Mouse (Mus musculus) forebrain, embryonic 12.5 days (tissue): ENCODE results near the gene Cdiptos. TPM values are rescaled to one million over a fixed set of nuclear protein-coding genes. Genes with fewer than 3 reads are reported as not detected.

Experiments used
- ATAC-seq: fragments of 200-750 bp; cut with Nextera tagmentation; 2 replicates; pipeline ENCODE4 v1.8.0; 2017; ENCODE audit warnings: moderate TSS enrichment; ENCODE audit not compliant: low FRiP score
- H3K27ac ChIP-seq: fragments of 300-500 bp; sonication (generic); 2 replicates; pipeline ENCODE4 v1.5.1; 2016; ENCODE audit warnings: mild to moderate bottlenecking
- H3K27me3 ChIP-seq: fragments of 300-500 bp; sonication (generic); 2 replicates; pipeline ENCODE4 v1.6.1; 2016; ENCODE audit warnings: mild to moderate bottlenecking
- H3K36me3 ChIP-seq: fragments of 300-500 bp; sonication (generic); replicated peaks from 2 replicates; pipeline ENCODE4 v1.6.1; 2016; ENCODE audit warnings: mild to moderate bottlenecking
- H3K4me1 ChIP-seq: fragments of 300-500 bp; sonication (generic); 2 replicates; pipeline ENCODE4 v1.6.1; 2016
- H3K4me2 ChIP-seq: fragments of 300-500 bp; sonication (generic); 2 replicates; pipeline ENCODE4 v1.6.1; 2016; ENCODE audit warnings: mild to moderate bottlenecking, moderate library complexity
- H3K4me3 ChIP-seq: fragments of 300-500 bp; sonication (generic); replicated peaks from 2 replicates; pipeline ENCODE4 v1.5.1; 2016; ENCODE audit warnings: mild to moderate bottlenecking
- H3K9ac ChIP-seq: fragments of 300-500 bp; sonication (generic); 2 replicates; pipeline ENCODE4 v1.6.1; 2016; ENCODE audit warnings: mild to moderate bottlenecking
- H3K9me3 ChIP-seq: fragments of 300-500 bp; sonication (generic); 2 replicates; pipeline ENCODE4 v1.6.1; 2016
- WGBS: fragments of 180-500 bp; shearing (Covaris S2); methylation state at CpG from one replicate; pipeline ENCODE4 v1.1.7; 2016; 5-methylcytosine and 5-hydroxymethylcytosine counted together
- polyA plus RNA-seq: library from polyadenylated mRNA; unstranded; fragments of >200 nt; fragmentation: Nextera tagmentation; extraction: Ambion mirVana; gene quantifications from 2 replicates; pipeline ENCODE4 v1.2.1, GENCODE M21; 2016

The Cdiptos gene
- polyA plus RNA-seq, 1 experiment from 2014 or later, result 0.86 TPM

- H3K36me3 ChIP-seq, result peaks cover 7% of the 10 kb centered on the region
- no peak overlapping the region for H3K4me2 ChIP-seq
- H3K9me3 ChIP-seq, result no peaks in the 10 kb centered on the region
- H3K27ac ChIP-seq, result no peak overlapping the region
- no peak for ATAC-seq
- WGBS, result 69% methylated on average over 10 of the region's 10 CpGs
- no peaks in the 10 kb centered on the region for H3K27me3 ChIP-seq
- no peaks in the 10 kb centered on the region for H3K4me1 ChIP-seq
- H3K4me3 ChIP-seq, result no peak overlapping the region
- no peak overlapping the region for H3K9ac ChIP-seq
Observed at GRCm38 (mm10) chr7:126984667-126985444, 9.0 kb upstream of the Cdiptos start.

- H3K4me3 ChIP-seq, result no peak overlapping the region
- no peaks in the 10 kb centered on the region for H3K9me3 ChIP-seq
- 84% methylated on average over 7 of the region's 7 CpGs for WGBS
- peaks cover 25% of the 10 kb centered on the region for H3K36me3 ChIP-seq
- no peaks in the 10 kb centered on the region for H3K4me1 ChIP-seq
- ATAC-seq, result no peak
- no peak overlapping the region for H3K27ac ChIP-seq
- no peaks in the 10 kb centered on the region for H3K27me3 ChIP-seq
- no peak overlapping the region for H3K9ac ChIP-seq
- H3K4me2 ChIP-seq, result no peak overlapping the region
Observed at GRCm38 (mm10) chr7:126983113-126983512, 7.2 kb upstream of the Cdiptos start.

GRCm38 (mm10) chr7:126982054-126982453, 6.2 kb upstream of the Cdiptos start:
- no peak for ATAC-seq
- peaks cover 28% of the 10 kb centered on the region for H3K36me3 ChIP-seq
- H3K9me3 ChIP-seq, result no peaks in the 10 kb centered on the region
- H3K9ac ChIP-seq, result no peak overlapping the region
- no peak overlapping the region for H3K4me2 ChIP-seq
- peaks cover 5% of the 10 kb centered on the region for H3K4me1 ChIP-seq
- H3K27ac ChIP-seq, result no peak overlapping the region
- WGBS, result 90% methylated on average over 4 of the region's 4 CpGs
- H3K27me3 ChIP-seq, result no peaks in the 10 kb centered on the region
- H3K4me3 ChIP-seq, result no peak overlapping the region

GRCm38 (mm10) chr7:126981601-126982000, 5.7 kb upstream of the Cdiptos start:
- H3K4me1 ChIP-seq, result peaks cover 8% of the 10 kb centered on the region
- H3K4me2 ChIP-seq, result no peak overlapping the region
- H3K36me3 ChIP-seq, result peaks cover 28% of the 10 kb centered on the region
- WGBS, result 89% methylated on average over 2 of the region's 2 CpGs
- H3K27ac ChIP-seq, result no peak overlapping the region
- H3K4me3 ChIP-seq, result no peak overlapping the region
- no peaks in the 10 kb centered on the region for H3K27me3 ChIP-seq
- H3K9me3 ChIP-seq, result no peaks in the 10 kb centered on the region
- no peak for ATAC-seq
- no peak overlapping the region for H3K9ac ChIP-seq

GRCm38 (mm10) chr7:126978841-126979240, 2.9 kb upstream of the Cdiptos start:
- Histone ChIP-seq H3K9me3 (no peaks in the 10 kb centered on the region), H3K27me3 (no peaks in the 10 kb centered on the region), H3K4me1 (peaks cover 11% of the 10 kb centered on the region), H3K4me3 (no peak overlapping the region), H3K27ac (no peak overlapping the region), H3K36me3 (peaks cover 28% of the 10 kb centered on the region), H3K9ac (no peak overlapping the region), H3K4me2 (no peak overlapping the region)
- ATAC-seq, result no peak
- WGBS, result 94% methylated on average over 6 of the region's 6 CpGs

GRCm38 (mm10) chr7:126976878-126977459, 1.1 kb upstream of the Cdiptos start:
- Histone ChIP-seq H3K4me3 (peak overlapping the region; percentile 100), H3K9ac (peak overlapping the region; percentile 98), H3K4me1 (peaks cover 11% of the 10 kb centered on the region), H3K36me3 (peaks cover 28% of the 10 kb centered on the region), H3K4me2 (peak overlapping the region; percentile 80), H3K27me3 (no peaks in the 10 kb centered on the region), H3K9me3 (no peaks in the 10 kb centered on the region), H3K27ac (peak overlapping the region; percentile 95)
- ATAC-seq, result no peak
- 31% methylated on average over 14 of the region's 14 CpGs for WGBS

GRCm38 (mm10) chr7:126975893-126975949, 177 bp downstream of the Cdiptos start, which contains the start of gene Cdipt:
Gene Cdipt, plus strand, starts transcription at chr7:126975914.
- H3K36me3 ChIP-seq, result peaks cover 28% of the 10 kb centered on the region
- H3K4me2 ChIP-seq, result peak within 1 kb of the TSS; percentile 80
- H3K9me3 ChIP-seq, result no peaks in the 10 kb centered on the region
- no peak for ATAC-seq
- 0% methylated on average over 1 of the region's 1 CpGs for WGBS
- peak within 1 kb of the TSS; percentile 98 for H3K9ac ChIP-seq
- H3K4me1 ChIP-seq, result peaks cover 11% of the 10 kb centered on the region
- H3K27me3 ChIP-seq, result no peaks in the 10 kb centered on the region
- peak within 1 kb of the TSS; percentile 95 for H3K27ac ChIP-seq
- H3K4me3 ChIP-seq, result peak within 1 kb of the TSS; percentile 100

- no peaks in the 10 kb centered on the region for H3K27me3 ChIP-seq
- no peaks in the 10 kb centered on the region for H3K9me3 ChIP-seq
- peak overlapping the region; percentile 80 for H3K4me2 ChIP-seq
- no peak overlapping the region for H3K9ac ChIP-seq
- WGBS, result 13% methylated on average over 8 of the region's 8 CpGs
- H3K36me3 ChIP-seq, result peaks cover 27% of the 10 kb centered on the region
- peaks cover 11% of the 10 kb centered on the region for H3K4me1 ChIP-seq
- peak overlapping the region; percentile 100 for H3K4me3 ChIP-seq
- ATAC-seq, result peak; percentile 51
- no peak overlapping the region for H3K27ac ChIP-seq
Observed at GRCm38 (mm10) chr7:126975493-126975892, 405 bp downstream of the Cdiptos start.

- H3K4me1 ChIP-seq, result 0 out of 2 replicates have a peak, but pooled peaks cover 3% of the 10 kb centered on the region
- no peak overlapping the region for H3K4me2 ChIP-seq
- H3K27ac ChIP-seq, result no peak overlapping the region
- WGBS, result 63% methylated on average over 6 of the region's 6 CpGs
- peaks cover 19% of the 10 kb centered on the region for H3K27me3 ChIP-seq
- no peak overlapping the region for H3K9ac ChIP-seq
- no peak for ATAC-seq
- H3K9me3 ChIP-seq, result no peaks in the 10 kb centered on the region
- no peak overlapping the region for H3K4me3 ChIP-seq
- H3K36me3 ChIP-seq, result peaks cover 12% of the 10 kb centered on the region; the same call in 1 of the 2 replicates
Observed at GRCm38 (mm10) chr7:126967361-126967760, 8.5 kb downstream of the Cdiptos start.

GRCm38 (mm10) chr7:126965568-126965967, 10.3 kb downstream of the Cdiptos start:
- 71% methylated on average over 3 of the region's 3 CpGs for WGBS
- Histone ChIP-seq H3K36me3 (peaks cover 18% of the 10 kb centered on the region; the same call in 1 of the 2 replicates), H3K27ac (no peak overlapping the region), H3K9ac (no peak overlapping the region), H3K4me3 (no peak overlapping the region), H3K27me3 (peaks cover 31% of the 10 kb centered on the region), H3K9me3 (no peaks in the 10 kb centered on the region), H3K4me1 (0 out of 2 replicates have a peak, but pooled peaks cover 3% of the 10 kb centered on the region), H3K4me2 (no peak overlapping the region)
- ATAC-seq, result no peak

- H3K9ac ChIP-seq, result no peak overlapping the region
- H3K27me3 ChIP-seq, result peaks cover 31% of the 10 kb centered on the region
- H3K36me3 ChIP-seq, result peaks cover 18% of the 10 kb centered on the region; the same call in 1 of the 2 replicates
- no peak overlapping the region for H3K4me3 ChIP-seq
- H3K4me1 ChIP-seq, result 0 out of 2 replicates have a peak, but pooled peaks cover 3% of the 10 kb centered on the region
- no peak overlapping the region for H3K27ac ChIP-seq
- H3K4me2 ChIP-seq, result peak overlapping the region; percentile 19; the same call in 1 of the 2 replicates
- ATAC-seq, result no peak
- H3K9me3 ChIP-seq, result no peaks in the 10 kb centered on the region
- 29% methylated on average over 19 of the region's 19 CpGs for WGBS
Observed at GRCm38 (mm10) chr7:126963548-126964286, 12.2 kb downstream of the Cdiptos start.

- no peak for ATAC-seq
- no peak overlapping the region for H3K27ac ChIP-seq
- H3K9ac ChIP-seq, result no peak overlapping the region
- H3K4me2 ChIP-seq, result no peak overlapping the region
- 0 out of 2 replicates have a peak, but pooled peaks cover 3% of the 10 kb centered on the region for H3K4me1 ChIP-seq
- H3K27me3 ChIP-seq, result peaks cover 31% of the 10 kb centered on the region
- no peaks in the 10 kb centered on the region for H3K9me3 ChIP-seq
- H3K4me3 ChIP-seq, result no peak overlapping the region
- H3K36me3 ChIP-seq, result peaks cover 10% of the 10 kb centered on the region; the same call in 1 of the 2 replicates
- 92% methylated on average over 4 of the region's 4 CpGs for WGBS
Observed at GRCm38 (mm10) chr7:126961965-126962364, 13.9 kb downstream of the Cdiptos start.
